Comparison of ENCODE assay signal across 11 mouse cellular contexts in genomic region chr6:120578471-120578870, GRCm38 (mm10). TPM values are rescaled to one million over a fixed set of nuclear protein-coding genes. Genes with fewer than 3 reads are reported as not detected.
DNase-seq lines count a peak whose midpoint lies in the region; ATAC-seq and TF ChIP-seq lines count a peak whose summit lies in the region.
"Had no signal": no experiment of that assay in that cellular context is flagged by ENCODE, and none has a peak within 500 bp of the region (broad histone marks: within the 10 kb centered on the region; RNA-seq: fewer than 3 reads in every experiment).

No protein-coding gene starts in this region.

- peaks cover 11% of the 10 kb centered on the region for H3K27me3 ChIP-seq in hindbrain, embryonic 10.5 days (ENCODE audit: insufficient read depth, poor library complexity, severe bottlenecking)
- H3K27me3 ChIP-seq in hindbrain, embryonic 16.5 days (replicated peaks; ENCODE audit: control insufficient read depth, insufficient read depth, low read length): 0 out of 2 replicates have a peak, but pooled peaks cover 2% of the 10 kb centered on the region
- H3K27me3 ChIP-seq in hindbrain, postnatal 0 days (ENCODE audit: insufficient read depth, low read length): no peaks in the 10 kb centered on the region
- no peaks in the 10 kb centered on the region for H3K27me3 ChIP-seq in intestine, embryonic 15.5 days (replicated peaks)
- H3K27me3 ChIP-seq: lung, embryonic 15.5 days had no signal

- 45% methylated on average over 5 of the region's 5 CpGs for WGBS in hindbrain, embryonic 10.5 days
- WGBS in hindbrain, embryonic 16.5 days: 48% methylated on average over 5 of the region's 5 CpGs
- WGBS in hindbrain, postnatal 0 days: 45% methylated on average over 5 of the region's 5 CpGs
- 61% methylated on average over 5 of the region's 5 CpGs for WGBS in intestine, embryonic 15.5 days

- no peak for DNase-seq in hindbrain, embryonic 10.5 days (ENCODE audit: low spot score)
- peak; percentile 17 for DNase-seq in thymus, postnatal 4 days
- no peak for DNase-seq in thymus, postnatal 0 days (ENCODE audit: low spot score)
- DNase-seq in hindbrain, postnatal 0 days (ENCODE audit: low spot score): no peak
- DNase-seq in urinary bladder, postnatal 10 days (ENCODE audit: low spot score): no peak
- DNase-seq: adrenal gland, postnatal 14 days had no signal

- no peak for ATAC-seq in hindbrain, embryonic 16.5 days
- ATAC-seq in hindbrain, postnatal 0 days: no peak
- no peak for ATAC-seq in intestine, embryonic 15.5 days

- no peak overlapping the region; the same call in 1 of the 2 replicates for H3K4me2 ChIP-seq in hindbrain, embryonic 16.5 days (ENCODE audit: low read length)
- peak overlapping the region; percentile 97; the same call in 1 of the 2 replicates for H3K4me2 ChIP-seq in hindbrain, postnatal 0 days (ENCODE audit: low read depth, low read length)
- H3K4me2 ChIP-seq in intestine, embryonic 15.5 days (replicated peaks): no peak overlapping the region

- H3K4me3 ChIP-seq in hindbrain, embryonic 10.5 days: no peak overlapping the region
- H3K4me3 ChIP-seq in hindbrain, embryonic 16.5 days (ENCODE audit: low read length): no peak overlapping the region
- no peak overlapping the region for H3K4me3 ChIP-seq in hindbrain, postnatal 0 days (ENCODE audit: low read length)
- H3K4me3 ChIP-seq in intestine, embryonic 15.5 days (replicated peaks): no peak overlapping the region
- H3K4me3 ChIP-seq: left cerebral cortex, adult 2 months had no signal

- H3K9me3 ChIP-seq in hindbrain, embryonic 10.5 days: no peaks in the 10 kb centered on the region
- H3K9me3 ChIP-seq in hindbrain, embryonic 16.5 days (ENCODE audit: control insufficient read depth, low read length): no peaks in the 10 kb centered on the region
- no peaks in the 10 kb centered on the region for H3K9me3 ChIP-seq in hindbrain, postnatal 0 days (ENCODE audit: low read length)
- no peaks in the 10 kb centered on the region for H3K9me3 ChIP-seq in intestine, embryonic 15.5 days
- H3K9me3 ChIP-seq: embryonic facial prominence, embryonic 15.5 days; lung, embryonic 15.5 days had no signal

- peak overlapping the region; percentile 87 for H3K27ac ChIP-seq in hindbrain, embryonic 10.5 days
- no peak overlapping the region for H3K27ac ChIP-seq in hindbrain, embryonic 16.5 days (ENCODE audit: low read depth, low read length)
- peak overlapping the region; percentile 71; the same call in 1 of the 2 replicates for H3K27ac ChIP-seq in hindbrain, postnatal 0 days
- H3K27ac ChIP-seq in intestine, embryonic 15.5 days: no peak overlapping the region
- H3K27ac ChIP-seq: left cerebral cortex, adult 2 months; lung, embryonic 15.5 days had no signal

- TF ChIP-seq CTCF in hindbrain, postnatal 0 days (IDR thresholded peaks at IDR 0.05; ENCODE audit: low read depth): no peak

- no peaks in the 10 kb centered on the region for H3K36me3 ChIP-seq in hindbrain, embryonic 10.5 days
- H3K36me3 ChIP-seq in hindbrain, embryonic 16.5 days (ENCODE audit: control insufficient read depth, insufficient read depth, low read length): no peaks in the 10 kb centered on the region
- H3K36me3 ChIP-seq in hindbrain, postnatal 0 days (ENCODE audit: insufficient read depth, low read length): no peaks in the 10 kb centered on the region
- no peaks in the 10 kb centered on the region for H3K36me3 ChIP-seq in intestine, embryonic 15.5 days
- H3K36me3 ChIP-seq: embryonic facial prominence, embryonic 15.5 days; lung, embryonic 15.5 days had no signal

- H3K9ac ChIP-seq in hindbrain, embryonic 16.5 days (ENCODE audit: low read depth, low read length): no peak overlapping the region
- 0 out of 2 replicates have a peak overlapping the region, but pooled peaks have one; percentile 9 for H3K9ac ChIP-seq in hindbrain, postnatal 0 days (replicated peaks; ENCODE audit: low read length)
- no peak overlapping the region for H3K9ac ChIP-seq in intestine, embryonic 15.5 days
- H3K9ac ChIP-seq: embryonic facial prominence, embryonic 15.5 days; lung, embryonic 15.5 days had no signal

- peaks cover 32% of the 10 kb centered on the region for H3K4me1 ChIP-seq in hindbrain, embryonic 10.5 days (replicated peaks)
- H3K4me1 ChIP-seq in hindbrain, embryonic 16.5 days (ENCODE audit: control insufficient read depth, insufficient read depth, low read depth, low read length): peaks cover 17% of the 10 kb centered on the region
- H3K4me1 ChIP-seq in hindbrain, postnatal 0 days (ENCODE audit: insufficient read depth, low read length): peaks cover 13% of the 10 kb centered on the region
- peaks cover 11% of the 10 kb centered on the region for H3K4me1 ChIP-seq in intestine, embryonic 15.5 days (replicated peaks)

RNA-seq across cellular contexts. Expression of gene Hdhd5, which starts 47.4 kb away (rescaled TPM):
- polyA plus RNA-seq in hindbrain, embryonic 10.5 days (2016; fragmentation: Nextera tagmentation; extraction: Ambion mirVana): 21.3 and 22.2 TPM in 2 replicates
- polyA plus RNA-seq in hindbrain, embryonic 16.5 days (2015; fragmentation: Nextera tagmentation; extraction: Ambion mirVana): 16.1 and 16.6 TPM in 2 replicates
- polyA plus RNA-seq in thymus, postnatal 0 days (2015; fragmentation: Nextera tagmentation; extraction: Ambion mirVana): 42.6 and 48.3 TPM in 2 replicates
- 38.2 and 38.9 TPM in 2 replicates for total RNA-seq in hindbrain, postnatal 0 days (2014; rRNA removed)
- polyA plus RNA-seq in hindbrain, postnatal 0 days (2015; fragmentation: Nextera tagmentation; extraction: Ambion mirVana): 19.1 and 19.8 TPM in 2 replicates
- 15.7 and 16.5 TPM in 2 replicates for polyA plus RNA-seq in intestine, embryonic 15.5 days (2015; fragmentation: Nextera tagmentation; extraction: Ambion mirVana)

Comparison
In these comparisons a context has a peak if more than half of its experiments do, and no peak if none do; other contexts are left out.
1. H3K27ac ChIP-seq: peak in hindbrain, embryonic 10.5 days (single experiment) and hindbrain, postnatal 0 days (single experiment); none in hindbrain, embryonic 16.5 days (single experiment) and intestine, embryonic 15.5 days (single experiment).